Mouse (Mus musculus) urinary bladder, postnatal 4 days (tissue): ENCODE measurements around the gene Zfp36l2.

Source experiments
- DNase-seq, 2 experiments: peaks; one replicate each; pipeline ENCODE4 v3.0.0; 2021 to 2022; ENCODE audit warnings: low spot score in 2 of 2

The Zfp36l2 gene

DNA sequence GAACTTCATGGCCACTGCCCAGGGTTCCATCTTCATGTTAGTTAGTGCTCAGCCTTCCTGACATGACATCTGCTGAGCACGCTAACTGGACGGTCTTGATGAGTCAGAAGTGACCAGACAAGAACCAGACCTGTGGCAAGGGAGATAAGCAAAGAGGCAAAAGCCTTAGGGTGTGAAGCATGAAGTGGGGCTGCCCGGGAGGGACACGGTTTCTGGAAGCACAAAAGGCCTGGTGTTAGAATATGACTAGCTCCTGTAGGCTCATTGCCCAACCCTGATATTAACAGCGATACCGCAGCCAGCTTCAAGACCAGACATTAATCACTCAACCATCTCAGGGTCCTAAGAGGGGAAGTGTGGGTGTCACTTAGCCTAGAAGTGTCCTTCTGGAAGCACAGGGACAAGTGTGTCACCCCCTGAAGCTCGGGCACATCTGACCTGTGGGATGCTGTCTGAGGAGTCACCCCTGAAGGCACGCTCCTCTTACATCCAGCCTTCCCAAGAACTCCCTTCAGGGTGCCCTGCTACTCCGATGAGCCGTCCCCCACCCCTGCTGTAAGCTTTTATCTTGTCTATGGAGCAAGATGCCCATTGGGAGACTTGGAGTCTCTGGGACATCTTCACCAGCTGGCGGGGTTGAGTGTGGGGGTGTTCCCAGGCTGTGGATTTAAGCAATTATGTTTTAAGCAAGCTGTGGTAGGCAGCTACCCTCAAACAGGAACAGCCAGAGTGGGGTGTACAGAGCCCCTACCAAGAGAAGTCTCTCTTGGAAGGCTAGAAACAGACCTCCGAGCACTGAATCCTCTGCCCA is 34.6 kb downstream of the Zfp36l2 start:
- peak in 1 of 2 experiments; percentile 54 for DNase-seq

DNA sequence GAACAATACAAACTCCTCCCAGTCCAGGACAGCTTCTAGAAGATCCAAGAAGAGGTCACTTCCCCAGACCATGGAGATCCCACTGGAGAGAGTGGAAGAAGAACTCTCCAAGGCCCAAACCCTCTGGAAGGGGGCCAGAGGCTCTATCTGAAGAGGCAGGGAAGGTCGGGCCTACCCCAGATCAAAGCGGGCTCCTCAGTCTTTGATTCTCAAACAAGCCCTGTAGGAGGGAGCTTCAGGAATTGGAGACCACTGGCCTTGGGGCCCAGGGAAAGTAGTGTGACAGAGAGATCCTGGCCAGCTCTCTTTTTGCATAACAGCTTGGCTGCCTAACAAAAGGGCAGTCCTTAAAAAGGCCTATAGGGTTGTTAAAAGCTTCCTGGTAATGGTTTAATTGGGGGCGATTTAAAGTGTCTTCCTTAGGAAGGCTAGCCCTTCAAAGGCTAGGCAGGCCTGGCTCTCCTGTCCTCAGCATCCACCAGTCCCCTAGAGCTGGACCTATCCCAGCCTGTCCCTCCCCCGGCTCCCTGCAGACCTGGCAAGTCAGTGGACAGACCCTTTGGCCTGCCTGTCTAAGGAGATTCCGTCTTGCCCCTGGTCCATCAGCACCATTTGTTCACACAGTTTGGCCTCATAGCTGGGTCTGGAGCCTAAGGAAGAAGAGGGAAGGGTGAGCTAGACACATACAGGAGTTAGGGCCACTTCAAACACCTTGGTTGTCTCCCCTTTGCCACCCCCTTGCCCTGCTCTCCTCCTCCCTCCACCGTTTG is 35.4 kb downstream of the Zfp36l2 start:
- peak in 1 of 2 experiments; percentile 56 for DNase-seq

DNA sequence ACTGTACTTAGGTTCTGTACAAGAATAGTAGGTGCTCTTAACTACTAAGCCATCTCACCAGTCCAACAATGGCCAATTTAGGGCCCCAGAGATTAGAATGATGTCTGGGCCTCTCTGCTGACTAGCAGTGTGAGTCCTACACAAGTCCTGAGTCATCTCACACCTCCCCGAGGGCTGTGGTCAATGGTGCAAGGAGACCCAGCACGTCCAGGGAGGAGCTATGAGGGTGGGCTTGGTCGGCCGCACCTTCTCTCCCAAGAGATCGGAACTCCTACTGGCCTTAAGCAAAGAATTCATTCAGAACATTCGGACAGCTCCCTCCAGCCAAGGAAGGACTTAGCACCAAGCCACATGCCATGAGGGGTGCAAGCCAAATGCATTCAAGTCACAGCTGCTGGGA is 36.4 kb downstream of the Zfp36l2 start:
- DNase-seq = peak in 1 of 2 experiments; percentile 44

DNA sequence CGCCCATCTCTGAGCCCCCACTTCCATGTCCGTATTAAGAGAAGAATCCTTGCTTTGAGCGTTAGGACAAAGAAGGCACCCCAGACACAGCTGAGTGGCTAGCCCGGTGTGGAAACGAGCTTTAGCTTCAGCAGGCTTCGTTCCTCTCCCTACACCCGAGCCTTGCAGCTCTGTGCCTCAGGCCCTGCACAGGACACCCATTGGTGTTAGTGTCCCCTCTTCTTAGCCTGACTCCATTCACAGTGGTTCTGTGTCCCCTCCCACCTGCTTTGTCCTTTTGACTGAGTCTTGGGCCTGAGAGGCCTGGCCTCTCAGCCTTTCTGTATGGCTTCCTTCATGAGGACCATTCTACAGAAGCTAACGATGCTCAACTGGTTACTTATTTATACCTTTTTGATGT is 37.5 kb downstream of the Zfp36l2 start:
- DNase-seq = peak in 1 of 2 experiments; percentile 29

DNA sequence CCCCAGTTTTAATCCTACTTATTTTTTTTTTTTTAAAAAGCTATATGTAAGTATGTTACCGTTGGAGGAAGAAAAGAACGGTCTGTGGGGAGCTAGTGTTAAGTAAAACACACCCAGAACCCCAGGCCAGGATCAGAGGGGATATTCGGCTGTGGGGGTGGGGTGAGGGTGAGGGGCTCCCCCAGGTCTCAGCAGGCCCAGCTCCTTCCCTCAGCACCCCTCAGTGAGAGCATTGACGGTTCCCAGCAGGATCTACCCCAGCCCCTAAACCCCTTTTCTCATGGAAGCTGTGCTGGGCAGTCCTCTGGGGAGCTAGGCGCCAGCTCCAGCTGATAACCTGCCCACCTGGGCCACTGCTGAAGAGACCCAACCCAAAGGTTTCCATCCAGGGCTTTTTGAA is 38.2 kb downstream of the Zfp36l2 start:
- DNase-seq = peak in 1 of 2 experiments; percentile 46

DNA sequence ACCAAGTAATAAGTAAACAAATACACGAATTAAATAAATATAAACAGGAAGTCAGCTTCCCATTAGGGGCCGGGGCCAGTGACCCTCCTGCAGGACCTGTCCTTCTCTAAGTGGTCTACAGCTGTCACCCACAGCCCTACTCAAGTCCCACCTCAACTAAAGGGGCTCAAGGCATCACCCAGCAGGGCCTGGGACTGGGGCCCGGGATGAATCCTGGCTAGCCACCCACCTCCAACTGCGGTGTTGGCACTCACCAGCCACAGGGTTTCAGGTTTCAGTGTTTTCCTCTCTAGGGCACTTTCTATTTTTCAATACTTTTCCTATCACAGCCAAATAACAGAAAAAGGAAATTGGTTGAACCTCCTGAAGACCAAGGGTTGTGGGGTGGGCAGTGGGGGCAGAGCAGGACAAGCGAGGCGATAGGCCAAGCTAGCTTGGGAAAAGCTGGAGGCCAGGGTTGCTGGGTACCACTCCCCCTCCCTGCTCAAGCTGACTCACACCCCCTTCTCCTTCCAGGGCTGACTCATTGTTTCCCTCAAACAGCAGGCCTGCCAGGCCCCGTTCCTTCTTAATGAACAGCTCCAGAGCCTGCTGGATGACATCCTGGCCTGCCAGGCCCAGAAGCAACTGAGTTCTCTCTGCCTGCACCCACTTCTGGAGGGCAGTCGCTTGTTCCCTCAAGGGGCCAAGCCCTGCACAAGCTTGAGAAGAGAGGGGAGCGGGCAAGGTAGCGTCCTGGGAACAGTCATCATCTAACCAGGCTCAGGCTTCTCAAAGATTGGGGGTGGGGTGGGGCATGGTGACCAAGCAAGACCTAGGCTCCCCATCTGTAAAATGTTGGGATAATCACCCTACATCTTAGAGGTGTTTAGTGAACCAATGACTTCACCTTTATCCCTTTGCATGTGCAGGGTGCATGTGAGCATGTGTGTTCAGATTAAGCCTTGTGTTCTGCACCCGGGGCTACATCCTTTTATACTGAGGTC is 39.0 kb downstream of the Zfp36l2 start:
- peak; percentile 72 to 78 for DNase-seq

DNA sequence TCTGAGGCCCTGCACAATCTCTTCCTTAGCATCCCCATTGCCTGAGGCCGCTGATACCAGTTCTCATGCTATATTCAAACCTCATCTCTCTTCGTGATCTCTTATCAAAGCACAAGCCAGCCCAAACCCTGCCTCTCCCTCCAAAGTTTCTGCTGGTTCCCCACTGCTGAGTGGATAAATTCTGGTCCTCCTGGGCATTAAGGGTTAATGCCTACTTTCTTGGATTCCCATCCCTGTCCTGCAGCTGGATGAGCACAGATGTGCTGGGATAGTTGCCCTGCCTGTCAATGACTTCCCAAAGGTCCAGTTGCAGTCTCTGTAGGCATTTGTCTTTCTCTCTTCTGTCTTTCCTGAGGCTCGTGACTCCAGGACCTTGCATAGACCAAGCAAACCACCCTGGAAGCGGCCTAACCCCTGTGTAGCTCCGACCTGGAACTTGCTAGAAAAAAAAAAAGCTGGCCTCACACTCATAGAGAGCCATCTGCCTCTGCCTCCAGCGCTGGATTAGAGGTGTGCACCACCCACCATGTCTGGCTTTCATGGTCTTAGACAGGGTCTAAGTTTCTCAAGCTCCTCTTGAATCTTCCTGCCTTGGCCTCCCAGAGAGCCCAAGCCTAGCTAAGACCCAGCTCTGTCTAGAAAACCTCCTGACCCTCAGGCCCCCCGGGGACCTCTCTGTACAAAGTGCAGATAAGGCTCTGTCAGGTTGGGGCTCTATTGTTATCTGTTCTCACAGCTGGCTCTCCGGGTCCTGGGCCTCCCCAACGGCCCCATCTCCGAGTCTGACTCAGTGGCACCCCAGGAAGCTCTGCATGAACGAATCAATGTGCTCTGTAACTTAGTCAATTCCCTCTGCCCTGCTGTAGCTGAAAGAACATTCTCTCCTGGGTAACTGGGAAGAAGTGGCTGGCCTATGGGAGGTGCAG is 40.3 kb downstream of the Zfp36l2 start:
- no peak for DNase-seq

DNA sequence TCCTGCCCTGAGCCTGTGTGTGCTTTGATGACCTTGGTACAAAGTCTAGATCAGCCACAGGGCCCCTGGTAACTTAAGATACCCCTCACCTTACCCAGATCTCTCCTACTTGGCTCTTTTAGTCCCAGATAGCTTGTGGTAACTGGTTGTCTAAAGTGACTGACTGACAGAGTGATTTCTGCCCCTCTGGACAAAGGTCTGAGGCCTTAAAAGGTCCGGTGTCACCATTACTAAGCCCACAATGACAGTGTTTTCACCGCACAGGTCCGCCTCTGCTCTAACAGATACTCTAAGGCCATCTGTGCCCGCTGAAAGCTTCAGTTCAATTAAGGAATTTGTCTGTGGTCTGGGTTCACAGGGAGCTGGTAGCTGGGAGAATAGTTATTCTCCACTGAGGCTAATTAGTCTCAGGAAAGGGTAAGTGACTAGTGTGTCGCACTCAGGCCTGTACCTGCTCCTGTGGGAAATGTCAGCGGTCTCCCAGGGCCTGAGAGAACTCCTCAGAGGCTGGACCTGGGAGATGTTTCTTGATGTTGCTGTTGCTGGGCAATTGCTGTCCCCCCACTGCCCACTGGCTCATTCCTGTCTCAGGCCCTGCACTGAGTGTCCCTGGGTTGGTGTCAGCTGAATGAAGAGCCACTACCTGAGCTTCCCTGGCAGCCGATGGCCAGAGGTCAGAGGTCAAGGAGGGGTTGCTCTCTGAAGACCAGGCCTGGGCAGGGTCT is 41.1 kb downstream of the Zfp36l2 start:
- DNase-seq = no peak

DNA sequence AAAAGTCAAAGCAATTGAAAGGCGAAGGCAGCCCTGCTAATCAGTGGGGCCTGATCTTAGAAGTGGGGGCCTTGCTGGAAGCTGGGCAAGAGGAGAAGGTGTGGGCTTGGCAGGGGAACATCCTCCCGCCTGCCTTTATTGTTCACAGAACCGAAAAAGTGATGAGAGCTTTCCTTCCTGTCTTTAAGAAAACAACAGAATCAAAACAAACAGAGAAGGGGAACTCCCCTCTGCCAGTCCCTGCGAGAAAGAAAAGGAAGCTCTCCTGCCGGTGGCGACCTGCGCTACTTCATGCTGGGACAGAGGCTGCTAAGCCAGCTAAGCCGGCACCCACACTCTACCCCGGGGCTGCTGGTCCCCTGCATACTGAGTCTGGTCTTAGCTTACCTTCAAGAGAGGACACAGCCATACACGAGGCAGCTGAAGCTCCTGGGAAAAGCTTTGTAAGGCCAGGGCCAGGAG is 41.9 kb downstream of the Zfp36l2 start:
- no peak for DNase-seq

DNA sequence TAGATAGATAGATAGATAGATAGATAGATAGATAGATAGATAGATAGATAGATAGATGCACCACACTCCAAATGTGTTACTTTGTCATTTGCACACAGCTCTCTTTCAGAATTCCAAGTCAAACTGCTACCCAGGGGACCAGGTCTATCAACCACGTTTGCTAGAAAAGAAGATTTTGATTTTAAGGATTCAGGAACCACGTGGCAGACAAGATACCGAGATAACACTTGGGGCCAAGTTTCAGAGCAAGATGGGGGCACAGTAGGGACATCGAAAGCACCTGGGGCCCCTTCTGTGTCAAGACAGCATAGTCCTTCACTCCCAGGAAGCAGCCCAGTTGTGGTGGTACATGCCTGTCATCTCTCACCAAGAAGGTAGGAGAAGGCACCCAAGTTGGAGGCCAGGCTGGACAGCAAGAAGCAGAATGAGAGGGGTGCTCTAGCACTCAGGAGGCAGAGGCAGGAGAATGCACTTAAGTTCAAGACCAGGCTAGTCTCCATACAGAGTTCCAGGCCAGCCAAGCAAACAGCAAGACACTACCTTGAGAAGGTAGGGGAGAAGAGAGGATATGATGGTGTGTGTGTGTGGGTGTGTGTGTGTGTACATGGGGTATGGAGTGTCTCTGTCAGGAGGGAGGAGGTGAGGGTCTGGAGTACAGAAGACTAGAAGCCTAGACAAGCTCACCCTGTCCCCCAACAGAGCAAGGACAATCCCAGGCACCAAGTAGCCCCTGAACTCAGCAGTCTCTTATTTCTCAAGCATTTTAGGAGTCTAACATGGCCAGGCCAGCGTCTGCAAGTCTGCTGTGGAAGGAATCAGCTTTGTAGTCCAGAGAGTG is 42.8 kb downstream of the Zfp36l2 start:
- no peak for DNase-seq

DNA sequence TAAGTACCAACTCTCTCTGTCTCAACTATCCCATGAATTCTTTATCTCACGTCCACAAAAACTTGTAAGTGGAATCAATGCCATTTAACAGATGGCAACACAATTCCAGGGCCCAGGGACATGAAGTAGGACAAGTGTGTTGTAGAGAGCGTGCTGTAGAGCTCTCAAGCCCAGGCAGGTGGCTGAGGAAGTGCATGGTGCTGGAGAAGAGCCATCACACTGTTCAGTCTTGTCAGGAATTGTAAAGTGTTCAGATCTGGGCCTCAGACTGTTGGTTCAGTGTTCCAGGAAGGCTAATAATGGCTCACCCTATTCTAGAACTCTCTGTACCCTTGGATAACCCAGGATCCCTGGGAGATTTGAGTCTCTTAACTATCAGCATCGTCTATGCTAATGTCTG is 43.6 kb downstream of the Zfp36l2 start:
- DNase-seq = no peak

DNA sequence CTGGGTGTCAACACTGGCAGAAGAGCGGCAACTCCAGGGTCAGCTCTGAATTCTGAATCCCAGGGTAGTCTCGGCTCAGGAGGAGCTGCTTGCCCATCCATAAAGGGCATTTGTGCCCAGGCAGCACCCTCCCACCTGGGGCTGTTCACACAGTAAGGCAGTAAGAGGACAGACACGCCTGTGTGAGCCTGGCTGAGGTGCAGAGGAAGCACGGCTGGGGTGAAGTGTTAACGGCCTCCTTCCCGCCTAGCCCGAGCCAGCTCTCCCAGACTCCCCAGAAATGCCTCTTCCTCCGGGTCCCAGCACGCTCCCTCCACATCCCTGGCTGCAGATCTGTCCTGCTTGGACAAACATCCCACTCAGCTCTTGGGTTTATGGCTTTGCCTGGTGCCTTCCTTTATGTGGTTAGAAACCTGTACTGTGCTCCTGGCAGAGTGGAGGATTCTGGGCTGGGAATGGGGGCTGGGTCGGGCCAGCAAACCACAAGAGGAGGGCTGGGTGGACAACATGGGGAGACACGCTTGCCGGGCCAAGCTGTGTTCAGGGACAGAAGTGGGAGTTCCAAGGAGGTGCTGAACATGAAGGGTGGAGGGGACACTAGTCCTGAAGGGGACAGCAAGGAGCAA is 44.4 kb downstream of the Zfp36l2 start:
- DNase-seq = no peak

DNA sequence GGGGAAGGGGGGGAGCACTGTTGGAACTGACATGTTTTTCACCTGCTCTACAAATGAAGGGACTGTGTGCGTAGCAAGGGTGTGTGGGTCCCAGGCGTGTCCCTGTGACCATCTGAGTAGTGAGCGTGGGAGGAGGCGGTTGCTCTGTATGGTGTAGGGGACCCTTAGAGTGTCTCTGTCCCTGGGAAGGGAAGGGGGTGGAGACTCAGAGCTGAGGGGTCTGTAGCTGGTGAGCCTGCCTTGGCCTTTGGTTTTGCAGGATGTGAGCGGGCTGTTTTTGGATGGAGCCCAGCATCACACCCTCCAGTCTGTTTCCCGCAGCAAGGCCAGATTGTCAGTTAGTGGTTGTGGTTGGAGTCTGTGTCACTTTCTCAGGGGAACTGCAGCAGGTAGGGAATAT is 46.1 kb downstream of the Zfp36l2 start:
- DNase-seq = no peak

DNA sequence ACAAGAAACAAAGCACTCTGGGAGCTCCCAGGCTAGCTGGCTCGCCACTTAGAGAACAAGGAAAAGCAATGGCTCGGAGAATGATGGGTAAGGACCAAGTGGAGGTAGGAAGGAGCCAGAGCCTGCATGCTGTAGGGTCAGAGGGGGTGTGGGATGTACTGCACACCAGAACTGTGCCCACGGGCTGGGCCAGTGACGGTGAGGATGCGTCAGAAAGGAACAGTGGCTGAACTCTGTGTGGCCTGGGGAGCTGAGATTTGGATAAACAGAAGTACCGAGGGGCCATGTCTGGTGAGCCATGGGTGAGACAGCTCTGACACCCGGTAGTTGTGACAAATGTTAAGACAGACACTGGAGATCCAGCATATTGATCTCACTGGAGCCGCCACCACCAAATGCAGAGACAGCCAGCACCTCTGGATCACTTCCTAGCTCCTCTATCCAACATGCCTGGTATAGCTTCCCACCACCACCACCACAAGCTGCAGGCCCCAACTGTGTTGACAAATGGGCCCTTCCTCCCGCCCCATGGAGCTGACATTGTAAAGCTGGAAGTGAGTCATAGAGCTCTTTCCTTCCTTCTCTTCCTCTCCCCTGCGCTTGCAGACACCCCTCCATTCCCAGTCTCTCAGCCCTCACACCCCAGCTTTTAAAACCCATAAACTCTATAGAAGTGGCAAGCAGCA is 46.8 kb downstream of the Zfp36l2 start:
- DNase-seq = no peak

DNA sequence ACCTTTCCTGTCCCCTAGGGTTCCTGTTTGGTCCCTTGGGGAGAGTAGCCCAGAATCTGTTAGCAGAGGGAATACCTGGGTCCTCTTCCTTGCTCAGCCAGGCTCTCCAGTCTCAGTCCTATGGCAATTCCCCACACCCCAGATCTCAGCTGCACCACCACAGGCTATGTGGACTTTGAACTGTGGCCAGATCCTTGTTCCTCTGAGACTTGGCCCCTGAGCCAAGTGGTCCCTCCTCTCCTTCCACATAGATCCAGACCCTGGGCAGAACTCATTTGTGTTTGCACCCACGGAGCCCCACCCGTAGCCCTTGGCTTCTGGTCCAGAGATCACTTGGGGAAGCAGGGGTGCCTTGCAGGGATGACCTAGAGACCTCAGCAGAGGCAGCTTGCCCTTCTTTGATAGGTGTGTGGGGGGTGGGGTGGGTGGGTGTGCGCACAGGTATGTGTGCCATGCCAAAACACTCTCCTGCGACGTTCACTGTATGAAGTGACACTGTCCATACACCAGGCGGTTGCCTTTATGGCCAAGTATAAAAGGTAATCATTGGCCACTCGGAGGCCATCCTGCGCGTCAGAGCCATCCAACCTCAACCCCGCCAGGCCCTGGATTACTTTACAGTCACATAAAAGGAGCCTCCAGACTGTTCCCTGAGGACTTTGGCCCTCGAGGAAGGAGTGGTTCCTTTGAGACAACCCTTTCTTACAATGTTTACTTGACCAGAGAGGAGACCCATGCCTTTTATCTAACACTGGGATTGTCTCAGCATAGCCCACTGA is 50.2 kb downstream of the Zfp36l2 start:
- no peak for DNase-seq

DNA sequence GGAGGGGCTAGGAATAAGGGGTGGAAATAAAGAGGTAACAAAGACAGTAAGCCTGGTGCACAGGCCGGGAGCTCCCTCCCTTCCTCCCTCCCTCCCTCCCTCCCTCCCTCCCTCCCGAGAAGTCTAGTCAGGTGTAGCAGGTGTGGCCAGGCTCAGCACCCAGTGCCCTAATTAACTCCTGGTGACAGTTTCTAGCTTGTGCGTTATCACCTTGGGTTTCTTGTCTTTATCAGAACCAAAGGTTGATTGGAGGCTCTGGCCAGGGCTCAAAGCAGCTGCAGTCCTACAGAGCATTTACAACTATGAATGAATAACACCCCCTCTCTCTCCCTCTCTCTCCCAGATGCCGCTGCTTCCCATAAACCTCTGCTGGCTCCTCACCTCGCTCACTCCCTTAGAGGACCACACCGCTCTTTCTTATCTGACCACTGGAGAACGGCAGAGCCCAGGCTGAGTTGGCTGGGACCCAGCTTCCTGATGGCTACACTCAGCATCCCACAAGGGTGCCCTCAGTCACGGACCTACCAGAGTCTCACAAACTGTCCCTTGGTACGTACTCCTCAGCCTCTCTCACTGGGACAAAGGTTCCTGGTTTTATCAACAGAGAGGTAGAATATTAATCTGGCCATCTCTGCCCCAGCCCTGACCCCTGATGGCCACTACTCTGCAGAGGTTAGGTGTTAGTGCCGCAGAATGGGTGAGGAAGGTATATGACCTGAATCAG is 50.9 kb downstream of the Zfp36l2 start:
- DNase-seq = no peak

DNA sequence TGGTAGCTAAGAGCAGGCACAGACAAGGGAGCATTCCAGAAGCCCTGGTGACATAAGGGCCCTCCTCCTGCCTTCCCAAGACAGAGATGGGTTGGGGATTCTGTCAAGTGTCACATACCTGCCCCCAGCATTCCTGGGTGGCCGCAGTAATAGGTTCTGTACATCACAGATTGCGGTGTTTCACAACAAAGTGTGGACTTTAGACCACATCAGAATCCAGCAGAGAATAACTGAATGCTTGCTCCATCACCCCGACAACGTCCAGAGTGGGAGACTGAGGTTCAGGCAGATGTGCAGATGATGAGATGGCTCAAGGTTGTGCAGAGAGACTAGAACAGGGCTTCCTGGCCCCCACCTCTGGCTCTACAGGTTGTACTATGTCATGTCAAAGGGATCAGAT is 51.5 kb downstream of the Zfp36l2 start:
- DNase-seq = no peak
